Mouse (Mus musculus): ENCODE measurements around the gene Gle1.

The Gle1 gene

DNA sequence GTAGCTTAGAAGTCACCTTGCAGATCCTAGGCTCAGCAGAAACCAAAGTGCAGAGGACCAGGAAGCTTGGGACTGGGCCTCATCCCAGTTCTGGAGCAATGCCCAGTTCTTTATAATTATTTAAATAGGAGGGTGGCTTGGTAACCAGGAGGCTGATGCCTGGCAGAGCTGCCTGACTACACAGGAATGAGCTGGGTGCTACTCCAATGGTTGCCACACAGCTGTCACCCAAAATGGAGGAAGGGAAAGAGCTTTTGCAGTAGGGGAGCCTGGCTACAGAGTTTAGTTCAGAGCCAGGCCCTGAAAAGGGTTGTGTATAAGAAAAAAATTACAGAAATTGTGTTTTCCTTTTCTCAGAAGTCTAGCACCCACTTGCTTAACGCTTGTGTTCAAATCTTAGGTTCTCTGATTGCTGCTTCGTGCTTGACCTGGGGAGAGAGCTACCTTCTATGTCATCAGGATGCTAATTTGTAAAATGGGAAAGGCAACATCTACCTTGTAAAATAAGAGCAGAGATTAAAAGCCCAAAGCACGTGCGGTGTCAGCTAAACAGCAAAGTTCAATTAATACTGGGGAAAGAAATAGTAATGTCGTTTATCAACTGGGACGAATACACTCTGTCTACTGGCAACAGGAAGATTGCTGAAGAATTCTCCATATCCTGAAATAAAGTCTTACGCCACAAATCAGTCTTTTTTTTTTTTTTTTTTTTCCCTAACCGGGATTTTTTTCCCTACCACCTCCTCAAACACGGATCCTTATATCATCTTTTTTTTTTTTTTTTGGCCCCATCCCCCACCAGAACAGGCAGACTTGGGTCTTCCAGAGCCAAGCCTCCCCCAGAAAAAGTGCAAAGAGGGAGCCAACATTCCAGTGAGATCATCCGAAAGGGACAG lies 29.4 kb downstream of the Gle1 start:
- DNase-seq (ENCODE audit: low spot score in 2 of 2) = peak in 1 of 2 experiments; percentile 5

GRCm38 (mm10) chr2:29965250-29965843 lies 30.1 kb downstream of the Gle1 start, which contains the start of gene Sptan1:
Gene Sptan1, plus strand, starts transcription at chr2:29965560.
- DNase-seq (ENCODE audit: low spot score in 2 of 2) = peak; percentile 93 to 97

DNA sequence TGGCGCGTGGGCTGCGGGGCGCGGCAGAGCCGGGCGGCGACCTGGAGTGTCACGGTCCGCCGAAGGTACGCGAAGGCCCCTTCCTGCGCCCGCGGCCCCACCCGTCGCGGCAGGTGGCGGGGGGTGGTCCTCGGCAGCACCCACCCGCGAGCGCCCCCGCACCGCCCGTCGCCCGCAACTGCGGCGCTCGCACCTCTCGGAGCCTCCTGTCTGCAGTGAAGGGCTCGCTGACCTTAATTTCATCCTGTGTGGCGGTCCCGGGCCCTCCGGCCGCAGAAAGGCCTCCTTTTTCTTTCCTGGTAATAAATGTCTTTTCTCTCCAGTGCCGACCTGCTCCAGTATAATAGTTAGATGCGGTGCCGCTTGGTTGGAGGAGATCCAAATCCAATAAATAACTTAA lies 30.7 kb downstream of the Gle1 start:
- peak; percentile 56 to 67 for DNase-seq (ENCODE audit: low spot score in 2 of 2)

GRCm38 (mm10) chr2:29966826-29967225 lies 31.6 kb downstream of the Gle1 start:
- no peak for DNase-seq (ENCODE audit: low spot score in 2 of 2)

GRCm38 (mm10) chr2:29967768-29968167 lies 32.5 kb downstream of the Gle1 start:
- no peak for DNase-seq (ENCODE audit: low spot score in 2 of 2)

DNA sequence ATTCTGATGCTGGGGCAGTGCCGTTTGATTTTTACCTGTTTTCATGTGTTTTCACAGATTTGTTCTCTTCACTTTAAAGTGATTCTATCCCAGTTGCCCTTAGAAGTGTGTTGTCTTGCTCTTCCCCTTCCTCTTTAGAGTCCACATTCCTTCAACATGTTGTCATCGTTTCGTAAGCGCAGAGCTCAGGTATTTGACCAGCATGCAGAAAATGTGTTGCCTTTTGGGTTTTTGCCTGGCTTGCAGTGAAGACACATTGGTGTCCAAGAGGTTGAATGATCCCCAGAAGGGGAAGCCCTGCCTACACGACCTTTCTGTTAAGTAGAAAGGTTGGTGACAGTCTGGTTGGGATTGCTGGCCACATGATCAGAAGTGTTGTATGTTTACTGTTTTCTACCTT lies 33.4 kb downstream of the Gle1 start:
- no peak for DNase-seq (ENCODE audit: low spot score in 2 of 2)

DNA sequence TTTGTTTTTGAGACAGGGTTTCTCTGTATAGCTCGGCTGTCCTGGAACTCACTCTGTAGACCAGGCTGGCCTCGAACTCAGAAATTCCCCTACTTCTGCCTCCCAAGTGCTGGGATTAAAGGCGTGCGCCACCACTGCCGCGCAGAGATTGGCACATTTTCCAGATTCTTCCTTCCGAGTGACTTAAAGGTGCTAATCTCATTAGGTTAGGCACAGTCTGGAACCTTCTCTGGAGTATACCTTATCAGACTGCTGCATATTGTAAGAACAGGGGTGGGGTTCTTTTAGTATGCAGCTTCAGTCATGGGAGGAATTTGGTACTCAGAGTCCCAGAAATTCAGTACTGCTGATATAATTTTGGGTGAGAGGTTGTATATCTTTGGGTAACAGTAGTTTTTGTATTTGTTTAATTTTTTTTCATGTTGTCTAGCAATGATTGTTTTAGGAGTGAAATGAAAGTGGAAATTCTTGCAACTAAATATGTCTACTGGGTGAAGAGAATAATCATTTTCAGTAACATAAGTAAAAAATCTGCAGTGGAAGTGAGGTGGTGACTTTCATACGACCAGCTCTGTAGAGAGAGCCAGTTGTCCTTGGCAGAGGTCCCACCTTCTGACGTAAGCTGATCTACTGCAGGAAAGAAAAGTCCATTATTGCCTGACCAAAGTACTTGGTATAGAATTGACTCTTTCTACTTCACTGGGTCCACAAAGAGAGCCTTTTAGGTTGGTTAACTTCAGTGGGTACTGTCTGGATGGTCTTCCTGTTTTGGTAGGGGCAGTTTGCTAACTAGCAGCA lies 36.8 kb downstream of the Gle1 start:
- no peak for DNase-seq (ENCODE audit: low spot score in 2 of 2)

GRCm38 (mm10) chr2:29973525-29973924 lies 38.3 kb downstream of the Gle1 start:
- DNase-seq (ENCODE audit: low spot score in 2 of 2) = no peak

- peak; percentile 6 to 45 for DNase-seq (ENCODE audit: low spot score in 2 of 2)
These were observed 42.1 kb downstream of the Gle1 start for GRCm38 (mm10) chr2:29977307-29977706.

GRCm38 (mm10) chr2:29980661-29981060 lies 45.4 kb downstream of the Gle1 start:
- DNase-seq (ENCODE audit: low spot score in 2 of 2) = no peak

DNA sequence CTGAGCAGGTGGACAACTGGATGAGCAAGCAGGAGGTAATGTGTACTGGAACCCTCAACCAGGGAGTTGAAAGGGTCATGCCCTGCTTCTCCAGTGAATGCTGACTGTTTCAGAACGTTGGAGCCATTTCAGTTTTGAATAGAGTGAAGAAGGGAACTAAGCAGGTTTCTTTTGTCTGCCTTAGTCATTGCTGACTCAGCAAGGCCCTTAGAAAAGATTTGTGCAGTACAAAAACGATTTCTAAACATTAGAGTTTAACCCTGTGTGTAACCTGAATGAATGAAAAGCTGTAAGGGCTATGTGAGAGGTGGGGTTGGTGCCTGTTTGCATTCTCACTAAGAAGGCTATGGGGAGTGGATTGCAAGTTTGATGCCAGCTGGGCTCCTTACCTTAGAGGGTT lies 56.7 kb downstream of the Gle1 start:
- DNase-seq (ENCODE audit: low spot score in 2 of 2) = no peak

- DNase-seq (ENCODE audit: low spot score in 2 of 2) = no peak
These were observed 73.9 kb downstream of the Gle1 start for GRCm38 (mm10) chr2:30009101-30009500.

Measured in thymus, postnatal 10 days (tissue).